Mouse (Mus musculus) cortical plate, adult 2 months (tissue): ENCODE measurements around the gene Glce. TPM values are rescaled to one million over a fixed set of nuclear protein-coding genes. Genes with fewer than 3 reads are reported as not detected.

Source experiments
- H3K27ac ChIP-seq: fragments of 200-500 bp; 2 replicates; pipeline ENCODE4 v1.5.1; 2012; ENCODE audit warnings: low read length, control low read depth, inconsistent platforms; ENCODE audit not compliant: insufficient read depth
- H3K4me1 ChIP-seq: fragments of 200-500 bp; 2 replicates; pipeline ENCODE4 v1.6.1; 2011; ENCODE audit warnings: low read length; ENCODE audit not compliant: control insufficient read depth, insufficient read depth
- H3K4me3 ChIP-seq: fragments of 200-500 bp; 2 replicates; pipeline ENCODE4 v1.5.1; 2011; ENCODE audit warnings: mild to moderate bottlenecking, low read length, control low read depth; ENCODE audit not compliant: insufficient read depth
- CTCF ChIP-seq: fragments of 200-500 bp; IDR thresholded peaks from 2 replicates; pipeline ENCODE4 v1.5.1; 2011; ENCODE audit warnings: mild to moderate bottlenecking, control low read depth, low read length; ENCODE audit not compliant: insufficient read depth; ENCODE audit errors: extremely low read depth
- POLR2A ChIP-seq: fragments of 200-500 bp; IDR thresholded peaks from 2 replicates; pipeline ENCODE4 v1.6.1; 2011; ENCODE audit warnings: mild to moderate bottlenecking, low read length, control low read depth; ENCODE audit not compliant: insufficient read depth; ENCODE audit errors: extremely low read depth
- polyA plus RNA-seq: library from polyadenylated mRNA; depleted of rRNA; stranded (reverse); fragments of >200 nt; gene quantifications from 2 replicates; pipeline ENCODE4 v1.2.3, GENCODE M21; 2012; rRNA removed

Gene Glce
- polyA plus RNA-seq, 1 experiment = 13.0 TPM

DNA sequence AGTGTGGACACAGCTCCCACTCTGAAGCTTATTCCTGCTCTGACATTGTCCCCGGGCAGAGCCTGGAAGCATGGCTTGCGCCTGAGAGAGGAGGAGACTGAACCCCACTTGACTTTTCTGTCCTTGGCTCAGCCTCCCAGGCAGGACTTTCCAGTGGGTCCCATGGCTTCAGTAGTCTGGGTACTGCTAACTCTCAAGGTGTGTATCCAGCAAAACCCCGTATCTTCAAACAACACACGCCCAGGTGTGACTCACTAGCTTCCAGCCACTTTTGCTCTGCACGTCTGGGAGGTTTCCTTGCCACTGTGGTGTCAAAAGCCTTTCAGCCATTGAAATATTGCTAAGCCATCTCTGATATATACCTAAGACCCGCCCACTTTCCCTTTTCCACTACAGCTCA lies 105.1 kb downstream of the Glce start:
- no peak for TF ChIP-seq CTCF
- TF ChIP-seq POLR2A = no peak
- Histone ChIP-seq H3K4me3 (no peak overlapping the region), H3K4me1 (no peaks in the 10 kb centered on the region), H3K27ac (peak overlapping the region; percentile 60)

DNA sequence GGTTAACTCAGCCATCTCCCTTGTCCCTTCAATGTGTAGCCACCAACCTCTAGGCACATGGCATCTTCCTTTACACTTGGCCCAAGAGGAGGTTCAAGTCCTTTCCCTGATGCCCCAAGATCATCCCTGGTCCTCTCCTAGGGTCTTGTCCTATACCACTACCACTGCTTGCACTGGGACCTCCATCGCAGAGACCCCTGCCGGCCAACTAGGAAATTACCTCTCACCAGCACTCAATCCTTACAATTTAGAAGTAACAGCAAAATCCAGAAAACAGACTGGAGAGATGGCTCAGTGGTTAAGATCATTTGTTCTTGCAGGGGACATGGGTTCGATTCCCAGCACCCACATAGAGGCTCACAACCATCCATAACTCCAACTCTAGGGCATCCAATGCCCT lies 107.0 kb downstream of the Glce start:
- Histone ChIP-seq H3K4me1 (no peaks in the 10 kb centered on the region), H3K4me3 (no peak overlapping the region), H3K27ac (no peak overlapping the region)
- TF ChIP-seq CTCF = no peak
- no peak for TF ChIP-seq POLR2A

DNA sequence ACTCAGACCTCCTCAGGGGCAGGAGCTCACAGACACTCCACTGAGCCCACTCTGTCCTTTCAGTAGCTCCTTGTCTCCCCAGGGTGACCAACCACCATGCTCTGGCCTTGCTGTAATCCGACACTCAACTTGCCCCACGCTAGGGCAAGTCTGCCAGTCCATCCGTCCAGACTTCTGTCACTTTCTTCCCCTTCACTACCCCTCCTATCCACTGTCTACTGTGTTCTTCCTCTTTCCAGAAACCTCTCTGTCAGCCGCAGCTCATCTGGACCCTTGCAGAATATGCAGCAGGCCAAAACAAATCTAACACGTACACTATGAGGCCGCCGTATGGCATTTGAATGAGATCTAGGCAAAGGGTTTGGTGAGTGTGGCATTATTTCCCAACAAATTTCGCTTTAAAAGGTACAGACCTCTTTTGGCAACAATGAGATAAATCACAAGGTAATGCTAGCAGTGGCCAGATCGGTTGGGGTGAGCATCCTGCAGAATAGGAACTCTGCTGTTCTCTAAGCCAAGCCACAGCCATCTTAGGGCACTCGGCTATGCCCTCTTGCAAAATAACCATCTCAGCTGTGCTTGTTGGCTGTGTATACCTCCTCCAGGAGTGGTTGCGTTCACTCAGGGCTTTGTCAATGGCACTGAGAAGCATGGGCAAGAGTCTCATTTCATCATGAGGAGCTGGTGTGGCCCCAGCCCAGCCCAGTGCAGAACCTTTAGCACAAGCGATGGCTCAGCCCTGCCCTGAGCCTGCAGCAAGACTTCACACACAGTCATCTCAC lies 108.9 kb downstream of the Glce start:
- Histone ChIP-seq H3K4me3 (no peak overlapping the region), H3K27ac (no peak overlapping the region), H3K4me1 (no peaks in the 10 kb centered on the region)
- TF ChIP-seq CTCF (no peak), POLR2A (no peak)

DNA sequence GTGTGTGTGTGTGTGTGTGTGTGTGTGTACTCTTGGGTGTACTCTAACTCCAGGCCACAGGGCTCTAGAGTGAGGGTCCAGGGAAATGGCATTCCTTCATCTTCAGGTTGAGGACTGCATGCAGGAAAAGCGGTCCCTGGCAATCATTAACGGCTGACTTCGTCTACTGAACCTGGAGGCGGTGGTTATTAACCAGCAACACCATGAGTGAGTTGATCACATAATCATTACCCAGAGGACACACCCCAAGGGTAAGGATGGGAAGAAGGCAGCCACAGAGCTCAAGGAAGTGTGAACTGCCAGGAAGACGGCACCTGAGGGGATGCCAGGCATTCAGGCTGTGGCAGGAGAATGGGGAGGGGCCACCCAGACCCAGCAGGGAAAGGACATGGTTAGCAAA lies 114.1 kb downstream of the Glce start:
- TF ChIP-seq POLR2A (no peak), CTCF (no peak)
- 0 out of 2 replicates have a peak, but pooled peaks cover 1% of the 10 kb centered on the region for H3K4me1 ChIP-seq
- H3K27ac ChIP-seq = no peak overlapping the region
- no peak overlapping the region for H3K4me3 ChIP-seq

Other genes with a start within 250 kb of the Glce start
- gene Rplp1, start 208.1 kb downstream of the Glce start, polyA plus RNA-seq = 3,951 and 3,959 TPM in 2 replicates
- gene Kif23, start 175.9 kb downstream of the Glce start, polyA plus RNA-seq = 2.0 and 2.2 TPM in 2 replicates
- gene Paqr5, start 95.8 kb downstream of the Glce start, polyA plus RNA-seq = 5.5 and 8.5 TPM in 2 replicates
- not detected in 2 replicates for gene Spesp1, start 159.6 kb upstream of the Glce start, polyA plus RNA-seq
- gene Anp32a, start 218.6 kb upstream of the Glce start, polyA plus RNA-seq = 344 and 411 TPM in 2 replicates